Mouse (Mus musculus): ENCODE results near the gene Yipf3.

Yipf3 gene

DNA sequence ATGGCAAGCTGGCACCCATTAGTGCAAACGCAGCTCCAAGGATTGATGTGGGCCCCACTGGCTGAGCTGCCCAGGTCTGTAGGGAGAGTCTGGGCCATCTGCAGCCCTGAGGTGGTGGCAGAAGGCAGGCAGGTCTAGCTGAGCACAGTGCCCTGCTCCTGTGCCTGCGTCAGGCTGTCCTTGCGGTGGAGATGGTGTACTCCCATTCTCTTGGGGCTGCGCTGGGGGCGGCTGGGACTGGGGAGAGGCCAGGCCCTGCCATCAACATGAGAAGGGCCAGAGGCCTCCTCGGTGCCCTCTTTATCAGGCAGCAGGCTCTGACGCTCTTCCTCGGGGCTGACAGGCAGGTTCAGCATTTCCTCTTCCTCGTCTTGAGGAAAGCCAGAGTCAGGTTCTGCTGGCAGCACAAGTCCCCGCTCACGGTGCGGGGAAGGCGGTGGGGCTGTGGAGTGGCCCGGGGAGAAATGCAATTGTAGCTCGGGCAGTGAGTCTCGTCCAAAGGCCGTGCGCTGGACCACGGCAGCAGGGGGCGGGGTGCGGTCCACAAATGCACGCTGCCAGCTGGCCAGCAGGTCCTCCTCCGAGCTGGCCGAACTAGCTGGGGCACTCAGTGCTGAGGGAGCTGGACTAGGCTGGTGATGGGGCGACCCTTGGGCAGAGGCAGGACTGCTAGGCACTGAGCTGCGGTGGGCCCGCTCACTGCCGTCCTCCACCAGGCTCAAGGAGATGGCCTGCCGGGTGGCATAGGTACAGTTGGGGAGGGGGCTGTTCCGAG lies 10.6 kb downstream of the Yipf3 start:
- DNase-seq = no peak

DNA sequence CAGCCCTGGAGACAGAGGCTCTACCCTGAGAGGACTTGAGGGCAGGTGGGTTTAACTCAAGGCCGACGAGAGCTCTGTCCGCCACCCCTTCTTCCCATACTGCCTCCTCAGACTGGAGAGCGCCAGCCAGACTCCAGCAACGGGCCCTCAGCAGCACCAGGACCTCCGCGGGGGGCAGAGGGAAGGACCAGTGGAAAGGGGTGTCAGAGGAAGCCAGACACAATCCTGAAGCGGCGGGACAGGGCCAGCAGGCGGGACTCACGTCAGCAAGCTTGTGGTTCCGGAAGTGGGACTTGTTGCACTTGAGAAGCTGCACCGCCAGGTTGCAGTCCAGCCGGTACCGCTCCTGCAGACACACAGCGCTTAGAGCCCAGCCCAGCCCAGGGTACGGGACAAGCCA lies 11.8 kb downstream of the Yipf3 start:
- DNase-seq = no peak

DNA sequence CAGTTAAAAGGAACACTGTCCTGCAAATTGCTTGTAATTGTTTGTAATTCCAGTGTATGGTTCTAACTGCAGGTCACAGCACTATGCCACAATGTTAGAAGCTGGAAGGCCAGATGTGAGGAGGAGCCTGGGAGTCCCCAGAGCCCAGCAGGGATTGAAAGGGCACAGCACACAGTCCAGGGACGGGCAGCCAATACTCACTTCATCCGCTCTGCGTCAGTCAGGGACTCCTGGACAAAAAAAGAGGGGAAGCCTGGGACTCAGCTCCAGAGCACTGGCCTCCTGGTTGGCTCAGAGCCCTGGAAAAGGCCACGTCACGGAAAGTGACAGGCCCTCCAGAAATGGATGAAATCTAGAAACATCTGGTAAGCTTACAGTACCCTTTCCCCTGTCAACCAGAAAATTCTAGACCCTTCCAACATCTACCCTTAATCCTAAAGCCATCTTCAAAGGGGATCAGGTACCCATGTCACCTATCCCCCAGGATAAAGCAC lies 14.4 kb downstream of the Yipf3 start:
- no peak for DNase-seq

DNA sequence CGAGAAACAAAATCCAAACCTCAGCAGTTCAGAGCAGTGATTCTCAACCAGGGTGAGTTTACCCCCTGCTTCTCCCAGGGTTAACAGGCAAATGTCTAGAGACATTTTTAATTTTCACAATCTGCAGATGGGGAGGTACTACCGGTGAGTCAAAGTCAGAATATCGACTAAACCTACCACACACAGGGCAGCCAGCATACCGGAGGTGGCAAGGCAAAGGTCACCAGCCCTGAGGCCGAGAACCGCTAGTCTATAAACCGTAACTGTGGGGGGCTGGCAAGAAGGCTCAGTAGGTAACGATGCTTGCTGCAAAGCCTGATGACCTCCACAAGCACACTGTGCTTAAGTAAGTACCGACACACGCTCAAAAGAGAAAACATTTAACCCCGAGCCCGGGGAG lies 17.6 kb downstream of the Yipf3 start:
- no peak for DNase-seq

DNA sequence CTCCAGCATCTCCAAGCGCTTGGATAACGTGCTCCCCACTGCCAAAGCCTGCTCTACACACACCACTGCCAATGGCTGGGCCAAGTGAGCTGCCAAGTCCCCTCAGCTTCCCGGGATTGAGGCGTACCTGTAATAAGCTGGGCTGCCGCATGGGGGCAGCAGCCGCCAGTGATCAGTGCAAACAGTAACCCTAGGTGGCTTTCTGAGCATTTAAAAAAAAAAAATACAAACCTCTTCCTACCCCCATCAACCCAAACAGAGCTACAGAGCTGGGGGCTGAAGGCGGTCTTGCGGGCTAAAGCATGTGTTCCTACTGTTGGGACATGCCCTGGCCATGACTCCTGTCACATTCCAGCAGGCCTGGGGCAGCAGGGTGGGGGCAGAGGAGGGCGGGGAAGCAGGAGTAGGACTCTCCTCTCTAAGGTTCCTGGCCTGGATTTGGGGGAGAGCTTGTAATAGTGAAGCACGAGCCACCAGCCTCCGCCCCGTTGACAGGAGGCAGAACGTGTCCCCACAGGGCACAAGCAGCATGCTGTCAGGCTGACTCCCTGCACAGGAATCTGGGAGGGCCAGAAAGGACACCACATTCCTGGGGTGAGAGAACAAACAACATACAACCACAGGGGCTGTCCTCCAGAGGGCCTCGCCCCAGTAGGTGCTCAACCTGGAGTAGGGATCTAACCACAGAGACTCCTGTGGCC lies 18.2 kb downstream of the Yipf3 start:
- DNase-seq = peak; percentile 81

DNA sequence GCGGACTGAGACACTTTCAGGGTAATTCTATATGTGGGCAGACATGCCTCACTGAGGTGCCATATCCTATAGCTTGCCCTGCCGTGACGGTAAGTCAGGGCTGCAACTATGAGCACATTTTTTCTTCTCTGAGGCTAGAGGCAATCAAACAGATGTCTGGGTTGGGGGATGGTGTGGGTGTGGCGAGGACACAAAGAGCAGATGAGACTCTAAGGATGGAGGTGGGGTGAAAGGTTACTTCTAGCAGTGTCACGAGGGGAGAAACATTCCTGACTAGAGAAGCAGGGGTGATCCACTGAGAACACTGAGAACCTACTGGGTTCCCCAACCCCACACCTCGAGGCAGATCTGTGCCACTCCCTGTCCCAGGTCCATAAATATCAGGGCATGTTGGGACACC lies 19.1 kb downstream of the Yipf3 start:
- no peak for DNase-seq

DNA sequence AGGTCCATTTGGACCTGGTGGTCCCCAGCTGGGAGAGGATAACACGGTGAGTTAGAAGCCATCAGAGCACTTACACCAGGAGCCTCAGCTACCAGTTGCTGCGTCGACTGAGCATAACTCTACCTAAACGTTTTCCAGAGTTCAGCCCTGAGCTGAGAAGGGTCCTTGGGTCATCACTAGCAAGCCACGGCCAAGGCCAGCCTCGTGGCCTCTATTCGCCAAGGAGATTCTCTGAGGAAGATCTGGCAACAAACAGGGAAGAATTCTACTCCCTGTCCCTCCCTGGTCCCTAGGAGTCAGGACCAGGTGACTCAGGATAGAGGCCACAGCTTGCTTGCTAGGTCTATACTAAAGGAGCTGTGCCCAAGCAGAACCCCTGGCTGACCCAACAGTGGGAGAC lies 19.6 kb downstream of the Yipf3 start:
- DNase-seq = no peak

DNA sequence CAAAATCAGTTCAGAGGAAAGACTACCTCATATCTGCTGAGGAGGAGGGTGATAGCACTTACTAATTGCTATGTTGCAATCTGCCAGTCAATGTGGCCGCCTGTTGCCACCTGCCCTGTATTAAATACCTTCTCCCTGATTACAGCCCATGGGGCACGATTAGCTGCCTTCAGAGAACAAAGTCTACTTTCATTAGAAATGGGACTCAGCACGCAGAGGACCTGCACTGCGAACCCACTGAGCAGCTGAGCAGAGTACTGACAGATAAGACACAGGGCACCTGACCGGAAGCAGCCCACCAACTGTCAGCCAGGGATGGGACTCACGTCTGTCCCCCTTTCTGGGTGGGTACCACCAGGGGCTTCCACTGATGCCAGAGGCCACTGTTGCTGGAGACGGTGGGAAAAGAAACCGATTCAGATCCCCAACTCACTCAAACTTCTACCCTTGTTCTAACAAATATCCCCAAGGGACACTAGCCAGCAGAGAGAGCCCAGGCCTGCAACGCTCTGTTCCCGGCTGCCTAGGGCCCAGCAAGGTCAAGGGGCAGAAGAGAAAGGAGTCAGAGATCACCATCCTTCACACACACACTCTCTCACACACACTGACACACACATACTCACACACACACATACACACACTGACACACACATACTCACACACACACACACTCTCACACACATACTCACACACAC lies 20.3 kb downstream of the Yipf3 start:
- DNase-seq = no peak

DNA sequence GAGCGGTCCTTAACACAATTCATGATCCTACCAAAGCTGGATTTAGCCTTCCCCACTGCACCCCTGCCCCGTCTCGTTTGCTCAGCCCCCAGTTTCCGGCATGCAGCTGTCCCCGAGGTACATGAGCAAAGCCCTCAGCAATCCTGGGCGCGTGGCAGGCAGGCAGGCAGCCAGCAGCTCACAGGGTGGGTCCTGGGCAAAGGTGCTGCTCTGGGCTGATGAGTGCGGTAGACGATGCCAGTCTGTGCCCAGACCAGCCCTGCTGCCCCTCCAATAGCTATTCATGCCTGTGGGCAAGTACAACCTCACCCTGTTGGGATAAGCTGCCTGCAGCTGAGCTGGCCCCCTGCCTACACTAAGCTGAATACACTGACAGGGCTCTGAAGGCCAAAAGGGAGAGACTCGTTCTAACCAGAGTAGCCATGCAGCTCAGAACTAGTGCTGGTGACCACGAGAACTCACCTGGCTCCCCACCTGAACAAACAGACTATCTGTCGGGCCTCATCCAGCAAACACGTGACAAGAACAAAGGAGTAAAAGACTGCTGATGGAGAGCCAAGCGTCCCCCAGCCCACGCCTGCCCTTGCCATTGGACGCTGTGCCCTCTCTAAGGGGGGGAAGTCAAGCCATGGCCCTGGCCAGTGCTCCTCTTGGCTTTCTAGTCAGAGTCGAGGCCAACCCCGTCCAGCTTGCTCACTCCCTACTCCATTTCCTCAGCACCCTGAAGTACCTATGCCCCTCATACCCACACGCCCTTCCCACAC lies 22.1 kb downstream of the Yipf3 start:
- DNase-seq = peak; percentile 60

DNA sequence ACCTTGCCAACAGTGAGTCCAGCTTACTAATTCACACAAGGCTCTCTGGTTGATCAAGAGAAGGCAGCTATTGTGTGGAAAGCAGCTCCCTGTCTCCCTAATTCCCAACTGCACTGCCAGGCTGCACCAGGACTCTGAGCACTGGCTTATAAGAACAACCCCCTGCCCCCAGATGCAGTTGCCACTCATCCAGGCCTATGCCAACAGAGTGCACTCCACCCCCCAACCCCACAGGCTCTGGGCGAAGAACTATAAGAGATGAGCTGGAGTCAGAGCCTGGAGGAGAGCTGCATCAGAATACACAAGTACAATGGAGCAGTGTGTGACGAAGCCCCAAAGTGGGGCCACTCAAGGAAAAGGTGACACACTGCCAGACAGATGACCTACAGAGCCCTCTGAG lies 24.2 kb downstream of the Yipf3 start:
- no peak for DNase-seq

DNA sequence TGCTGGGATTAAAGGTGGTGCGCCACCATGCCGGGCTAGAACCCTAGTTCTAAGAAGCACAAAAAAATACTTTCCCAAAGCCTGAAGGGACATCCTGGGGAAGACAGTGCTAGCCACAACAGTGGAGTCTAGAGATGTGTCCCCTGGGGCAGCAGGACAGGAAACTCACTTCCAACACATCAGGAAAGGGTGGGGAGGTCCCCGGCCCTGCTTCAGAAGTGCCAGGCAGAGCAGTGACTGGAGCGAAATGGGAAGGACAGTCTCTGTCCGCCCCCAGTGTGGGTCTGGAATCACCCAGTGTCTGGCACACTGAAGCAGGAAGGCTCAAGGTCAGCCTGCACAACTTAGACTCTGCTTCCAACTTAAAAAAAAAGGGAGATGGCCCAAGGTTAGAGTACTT lies 24.8 kb downstream of the Yipf3 start:
- DNase-seq = peak; percentile 56

DNA sequence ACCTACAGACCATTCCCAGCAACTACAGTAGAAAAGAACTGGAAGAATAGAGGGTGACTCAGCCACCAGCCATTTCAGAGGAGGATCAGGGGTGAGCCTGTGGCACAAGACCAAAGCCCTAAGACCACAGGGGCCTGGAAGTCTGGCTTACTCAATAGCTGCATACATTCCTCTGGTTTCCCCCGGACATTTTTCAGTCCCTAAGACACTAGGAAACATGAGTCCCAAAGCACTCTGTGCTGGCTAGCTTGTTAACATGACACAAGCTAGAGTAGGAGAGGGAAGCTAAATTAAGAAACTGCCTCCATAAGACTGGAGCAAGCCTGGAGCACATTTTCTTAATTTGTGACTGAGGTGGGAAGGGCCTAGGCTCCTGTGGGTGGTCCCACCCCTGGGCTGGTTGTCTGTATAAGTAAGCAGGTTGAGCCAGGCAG lies 25.9 kb downstream of the Yipf3 start:
- DNase-seq = no peak

DNA sequence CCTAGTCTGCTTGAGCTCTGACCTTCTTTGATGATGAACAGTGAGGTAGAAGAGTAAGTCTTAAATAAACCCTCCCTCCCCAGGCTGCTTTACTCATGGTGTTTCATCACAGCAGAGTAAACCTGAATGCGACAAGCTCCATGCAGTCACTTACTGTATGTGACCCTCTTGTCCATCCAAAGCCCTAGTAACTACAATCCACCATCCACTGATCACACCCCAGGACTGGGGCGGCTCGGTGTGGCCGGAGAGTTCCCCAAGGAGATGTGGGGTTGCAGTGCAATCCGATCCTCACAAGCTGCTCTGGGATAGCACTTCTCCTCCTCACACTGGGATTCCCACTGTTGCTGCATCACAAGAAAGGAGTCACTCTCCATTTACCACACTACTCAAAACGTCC lies 26.6 kb downstream of the Yipf3 start:
- no peak for DNase-seq

DNA sequence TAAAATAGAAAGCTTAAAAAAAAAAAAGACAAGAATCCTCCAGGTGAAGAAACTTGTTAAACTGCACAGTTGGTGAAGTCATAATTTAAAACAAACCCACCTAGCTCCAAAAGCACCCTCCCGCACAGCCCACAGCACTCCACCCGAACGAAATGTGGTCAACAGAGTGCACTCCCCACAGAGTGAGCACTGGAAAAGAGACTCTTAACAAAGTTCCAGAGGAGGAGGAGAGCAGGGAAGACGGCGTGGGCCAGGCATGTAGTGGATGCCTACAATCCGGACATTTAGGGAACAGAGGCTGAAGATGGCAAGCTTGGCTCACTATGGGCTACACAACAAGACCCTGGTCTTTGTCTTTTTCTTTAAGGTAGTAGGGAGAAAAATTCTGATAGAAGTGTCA lies 27.2 kb downstream of the Yipf3 start:
- DNase-seq = no peak

DNA sequence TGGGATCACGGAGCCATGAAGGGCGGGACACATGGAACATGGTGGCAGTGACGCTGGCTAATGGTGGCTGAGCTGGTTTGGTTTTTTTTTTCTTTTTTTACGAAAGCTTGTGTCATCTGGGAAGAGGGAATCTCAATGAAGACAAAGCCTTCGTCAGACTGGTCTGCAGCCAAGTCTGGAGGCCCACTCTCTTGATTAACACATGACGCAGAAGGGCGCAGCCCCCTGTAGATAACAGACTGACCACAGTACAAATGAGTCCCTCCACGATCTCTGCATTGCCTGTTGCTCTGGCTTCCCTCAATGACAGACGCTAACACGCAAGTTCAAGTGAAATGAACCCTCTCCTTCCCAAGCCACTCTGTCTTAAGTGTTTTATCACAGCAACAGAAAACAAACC lies 27.6 kb downstream of the Yipf3 start:
- no peak for DNase-seq

DNA sequence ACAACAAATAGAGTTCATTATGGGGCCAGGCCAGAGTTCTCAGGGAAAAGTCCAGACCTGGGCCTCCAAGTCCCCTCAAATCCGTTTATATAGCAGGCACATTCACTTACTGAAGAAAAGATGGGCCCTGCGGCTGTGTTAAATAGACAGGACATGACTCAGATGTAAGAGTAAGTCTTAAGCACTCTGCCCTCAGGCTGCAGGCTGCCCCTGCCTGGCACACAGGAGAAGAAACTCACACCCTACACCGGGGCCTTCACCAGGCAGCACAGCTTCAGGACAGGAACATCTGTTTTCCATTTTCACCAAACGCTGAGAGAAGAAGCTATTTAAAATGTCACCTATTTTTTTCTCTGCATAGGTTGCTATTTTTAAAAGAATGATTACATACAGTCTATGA lies 29.7 kb downstream of the Yipf3 start:
- DNase-seq = no peak

DNA sequence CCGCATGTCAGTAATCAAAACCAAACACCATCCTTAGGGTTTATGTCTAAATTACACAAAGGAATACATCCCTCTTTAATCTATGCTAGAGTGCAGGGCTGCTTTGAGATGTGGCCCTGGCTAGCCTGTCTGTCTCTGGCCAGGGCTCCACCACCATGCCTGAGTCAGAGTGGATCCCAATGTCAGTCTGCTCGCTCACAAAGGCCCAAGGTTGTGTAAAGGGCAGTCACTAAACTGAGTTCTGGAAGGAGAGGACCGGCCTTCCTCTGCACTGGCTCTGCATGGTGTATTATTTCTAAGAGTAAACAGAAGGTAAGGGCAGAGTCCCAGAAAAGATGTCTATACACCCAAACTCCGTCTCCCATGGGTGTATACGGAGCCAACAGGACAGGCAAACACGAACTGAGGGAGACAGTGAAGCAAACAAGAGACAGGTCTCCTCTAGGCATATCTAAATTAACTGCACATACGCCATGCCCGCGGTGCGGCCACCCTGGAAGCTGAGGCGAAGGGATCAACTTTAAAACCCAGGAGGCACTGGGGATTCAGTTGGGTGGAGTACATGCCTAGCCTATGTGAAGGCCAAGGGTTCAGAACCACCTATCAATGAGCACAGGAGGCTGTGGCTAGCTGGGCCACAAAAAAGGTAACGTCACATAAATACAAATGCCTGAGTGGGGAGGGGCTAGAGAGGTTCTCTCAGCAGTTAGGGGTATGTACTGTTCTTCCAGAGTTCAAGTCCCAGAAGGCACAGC lies 30.3 kb downstream of the Yipf3 start:
- no peak for DNase-seq

DNA sequence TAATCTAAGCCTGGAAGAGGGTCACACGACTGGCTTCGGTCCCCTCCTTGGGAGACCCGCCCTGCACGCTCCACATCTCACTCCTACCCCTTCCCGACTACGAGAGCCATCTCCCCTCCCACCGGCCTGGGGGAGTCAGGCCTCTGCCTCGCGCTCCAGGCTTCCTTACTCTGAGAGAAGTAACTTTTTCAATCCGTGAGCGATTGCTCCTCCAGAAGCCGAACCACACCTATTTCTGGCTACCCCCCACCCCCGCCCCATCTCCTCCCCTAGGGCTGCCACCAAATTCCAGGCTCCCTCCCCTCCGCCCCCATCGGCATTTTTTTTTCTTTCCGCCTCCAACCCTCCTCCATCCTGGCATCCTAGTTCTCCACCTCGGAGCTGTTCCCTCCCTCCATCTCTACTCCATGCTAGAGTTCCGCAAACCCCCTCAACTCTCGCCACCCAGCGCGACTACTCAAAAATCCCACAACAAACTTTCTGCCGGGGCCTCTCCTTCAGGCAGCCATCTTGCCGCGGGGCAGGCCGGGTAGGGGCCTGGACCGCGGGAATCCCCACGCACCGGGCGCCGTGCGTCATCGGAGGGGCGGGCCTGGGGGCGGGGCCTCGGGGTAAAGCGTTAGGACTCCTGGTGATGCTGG lies 34.7 kb downstream of the Yipf3 start, which contains the start of gene Tjap1:
Gene Tjap1 (minus strand): TSS at position 544 of the 641 bp plus-strand sequence.
- peak; percentile 84 for DNase-seq

DNA sequence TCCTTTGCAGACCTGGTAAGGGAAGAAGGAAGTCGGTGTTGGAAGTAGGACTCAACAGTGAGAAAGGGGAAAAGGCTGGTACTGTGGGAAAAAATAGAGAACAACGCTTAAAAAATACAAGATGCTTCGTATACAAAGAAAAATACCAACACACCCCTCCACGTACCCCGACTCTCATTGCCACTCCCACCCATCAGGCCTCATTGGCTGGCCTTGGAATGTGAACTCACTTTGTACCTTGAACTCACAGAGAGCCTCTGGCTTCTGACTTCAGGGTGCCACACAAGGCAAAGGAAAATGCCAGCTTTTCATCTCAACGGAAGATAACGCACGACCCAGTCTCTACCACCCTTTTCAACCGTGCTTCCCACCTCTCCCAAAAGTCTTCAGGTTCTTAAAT lies 35.3 kb downstream of the Yipf3 start:
- peak; percentile 69 for DNase-seq

DNA sequence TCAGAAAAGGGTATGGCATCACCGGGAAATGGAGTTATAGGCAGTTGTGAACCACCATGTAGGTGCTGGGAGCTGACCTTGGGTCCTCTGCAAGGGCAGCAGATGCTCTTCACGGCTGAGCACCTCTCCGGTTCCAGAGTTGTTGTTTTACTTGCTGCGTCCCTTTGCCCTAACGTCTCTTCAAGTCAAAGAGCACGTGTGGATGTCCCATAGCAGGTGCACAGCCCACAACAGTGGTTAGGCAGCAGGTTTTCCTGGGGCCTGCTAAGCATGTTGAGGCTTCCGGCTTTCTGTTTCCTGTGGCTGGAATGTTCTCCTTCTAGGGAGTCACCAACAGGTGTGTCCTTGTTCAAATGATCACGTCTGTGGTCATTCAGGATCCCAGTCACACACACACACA lies 36.0 kb downstream of the Yipf3 start:
- peak; percentile 66 for DNase-seq

DNA sequence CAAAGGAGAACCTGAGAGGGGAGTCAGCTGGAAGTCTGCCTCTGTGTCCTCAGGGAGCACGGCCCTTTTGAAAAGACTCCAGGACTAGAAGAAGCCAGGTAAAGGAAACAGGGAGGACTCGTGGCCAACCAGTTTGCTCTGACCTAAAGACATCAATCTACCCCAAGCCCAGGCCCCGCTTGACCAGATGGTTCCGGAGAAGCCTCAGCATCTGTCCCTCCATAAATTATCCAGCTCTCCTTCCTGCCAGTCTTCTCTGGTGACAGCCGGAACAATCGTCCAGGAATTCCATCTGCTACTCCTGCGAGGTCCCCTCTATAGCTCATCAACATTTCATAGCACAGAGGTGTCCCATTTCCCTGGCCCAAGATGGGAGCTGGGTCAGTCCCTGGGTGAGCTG lies 36.8 kb downstream of the Yipf3 start:
- DNase-seq = no peak

DNA sequence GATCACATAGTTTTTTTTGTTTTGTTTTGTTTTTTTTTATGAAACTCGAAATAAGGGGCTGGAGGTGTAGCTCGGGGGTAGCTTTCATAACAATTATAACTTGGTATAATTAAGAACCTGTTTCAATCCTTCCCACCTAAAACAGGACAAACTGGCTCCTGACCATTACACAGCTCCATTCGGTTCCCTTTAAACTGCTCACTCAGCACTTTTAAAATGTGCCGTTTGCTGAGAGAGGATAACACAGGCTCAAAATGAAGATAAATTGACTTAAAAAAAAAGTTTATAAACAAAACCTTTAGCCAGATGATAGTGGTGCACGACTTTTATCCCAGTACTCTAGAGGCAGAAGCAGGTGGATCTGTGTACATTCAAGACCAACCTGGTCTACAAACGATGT lies 37.5 kb downstream of the Yipf3 start:
- DNase-seq = no peak
